Mouse (Mus musculus): ENCODE data around the gene Gbgt1. TPM values are rescaled to one million over a fixed set of nuclear protein-coding genes. Genes with fewer than 3 reads are reported as not detected.

Gbgt1 gene
- not detected for polyA plus RNA-seq (2017; shearing (Covaris generic))

DNA sequence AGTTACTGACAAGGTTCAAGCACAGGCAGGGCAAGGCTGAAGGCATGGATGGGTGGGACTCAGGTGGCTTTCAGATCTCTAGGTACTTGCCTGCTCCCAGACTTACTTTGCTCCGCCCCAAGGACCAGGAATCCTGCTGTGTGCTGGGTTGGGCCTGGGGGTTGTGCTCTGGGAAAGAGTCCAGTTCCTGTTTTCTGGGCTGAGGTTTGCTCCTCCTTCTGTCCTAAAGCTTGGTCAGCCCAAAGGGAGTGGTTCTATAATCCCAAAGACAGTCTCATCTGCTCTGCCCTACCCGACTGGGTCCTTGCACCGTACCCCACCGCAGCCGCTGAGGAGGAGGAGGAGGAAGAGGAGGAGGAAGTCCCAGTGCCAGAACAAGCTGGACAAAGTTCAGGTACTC is at the start of gene Gbgt1:
Gene Gbgt1, plus strand, starts transcription at position 221 of the 400 bp plus-strand sequence.

DNA sequence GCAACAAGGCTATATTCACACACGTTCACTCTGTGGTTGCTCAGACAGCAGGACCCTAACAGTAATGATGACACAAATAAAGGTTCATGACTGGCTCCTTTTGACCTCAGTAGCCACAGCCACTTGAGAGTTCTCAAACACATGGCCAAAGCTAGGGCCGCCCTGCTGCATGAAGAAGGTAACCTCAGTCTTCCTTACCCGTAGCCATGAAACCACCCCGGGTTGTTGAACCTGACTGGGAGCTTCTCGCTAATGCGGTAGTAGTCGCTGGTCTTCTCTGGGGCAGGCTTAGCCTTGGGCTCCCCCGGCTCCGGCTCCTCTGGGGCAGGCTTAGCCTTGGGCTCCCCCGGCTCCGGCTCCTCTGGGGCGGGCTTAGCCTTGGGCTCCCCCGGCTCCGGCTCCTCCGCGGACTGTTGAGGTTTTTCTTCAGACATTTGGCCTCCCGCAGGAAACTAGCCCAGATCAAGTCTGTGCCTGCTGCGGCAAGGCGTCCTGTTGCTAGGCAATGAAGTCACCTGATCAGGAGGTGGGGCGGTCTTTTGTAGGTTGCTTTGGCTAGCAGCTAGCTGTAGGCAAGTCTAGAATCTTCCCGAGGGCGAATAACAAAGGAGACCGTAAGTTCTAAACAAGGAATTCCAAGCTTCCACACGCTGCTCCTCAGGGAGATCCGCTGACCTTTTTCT is 30.7 kb upstream of the Gbgt1 start, which contains the start of gene 1700007K13Rik:
Gene 1700007K13Rik, minus strand, starts transcription at position 497 of the 683 bp plus-strand sequence.

GRCm38 (mm10) chr2:28467860-28468485 is 28.7 kb upstream of the Gbgt1 start, which contains the start of gene Mrps2:
Gene Mrps2 (plus strand): TSS chr2:28468066.

GRCm38 (mm10) chr2:28505795-28506194 is 9.1 kb downstream of the Gbgt1 start, which contains the start of gene Gm10134:
Gene Gm10134 (plus strand): TSS chr2:28506095.

DNA sequence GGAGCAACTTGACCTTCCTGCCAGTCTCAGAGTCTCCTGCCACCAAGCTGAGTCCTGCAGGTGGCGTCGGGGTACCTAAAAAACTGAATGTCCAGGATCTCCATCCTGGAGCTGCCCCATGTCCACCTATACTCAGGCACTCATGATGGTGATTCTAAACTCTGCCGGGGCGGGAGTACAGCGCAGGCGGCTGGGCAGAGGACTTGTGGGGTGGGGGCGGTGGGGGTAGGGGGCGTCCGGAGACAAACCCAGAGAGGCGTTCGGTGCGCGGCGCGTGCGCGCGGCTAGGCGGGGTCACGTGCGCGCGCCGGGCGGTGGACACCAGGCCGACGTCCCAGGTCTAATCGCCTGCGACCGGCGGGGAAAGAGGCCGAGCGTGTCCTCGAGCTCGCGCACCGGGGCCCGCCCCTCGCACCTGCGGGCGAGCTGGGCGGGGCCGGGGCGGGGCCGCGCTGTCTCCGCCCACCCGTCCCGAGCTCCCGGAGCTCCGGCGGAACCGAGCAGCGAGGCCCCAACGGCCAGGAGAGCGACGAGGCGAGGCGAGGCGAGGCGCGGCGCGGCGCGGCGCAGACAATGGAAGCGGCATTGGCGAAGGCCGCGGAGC is 16.2 kb downstream of the Gbgt1 start, which contains the start of gene Ralgds:
Gene Ralgds, plus strand, starts transcription at position 328 of the 604 bp plus-strand sequence.

Other genes starting within 250 kb of the Gbgt1 start
- gene Ppp1r26, start 50.1 kb upstream of the Gbgt1 start, polyA plus RNA-seq (2017; shearing (Covaris generic)) = 0.21 TPM
- not detected for gene 1700007K13Rik, start 30.6 kb upstream of the Gbgt1 start, polyA plus RNA-seq (2017; shearing (Covaris generic))
- 37.1 TPM for gene Mrps2, start 28.8 kb upstream of the Gbgt1 start, polyA plus RNA-seq (2017; shearing (Covaris generic))
- not detected for gene Gm10134, start 9.2 kb downstream of the Gbgt1 start, polyA plus RNA-seq (2017; shearing (Covaris generic))
- gene Ralgds, start 16.2 kb downstream of the Gbgt1 start, polyA plus RNA-seq (2017; shearing (Covaris generic)) = 5.5 TPM
- gene Cel, start 66.5 kb downstream of the Gbgt1 start, polyA plus RNA-seq (2017; shearing (Covaris generic)) = not detected
- gene Gtf3c5, start 86.9 kb downstream of the Gbgt1 start, polyA plus RNA-seq (2017; shearing (Covaris generic)) = 29.6 TPM
- 0.43 TPM for gene Gfi1b, start 125.1 kb downstream of the Gbgt1 start, polyA plus RNA-seq (2017; shearing (Covaris generic))
- gene Tsc1, start 144.3 kb downstream of the Gbgt1 start, polyA plus RNA-seq (2017; shearing (Covaris generic)) = 32.7 TPM
- not detected for gene Spaca9, start 202.8 kb downstream of the Gbgt1 start, polyA plus RNA-seq (2017; shearing (Covaris generic))
- gene Ak8, start 203.3 kb downstream of the Gbgt1 start, polyA plus RNA-seq (2017; shearing (Covaris generic)) = not detected